Mouse (Mus musculus) retina, embryonic 14.5 days (tissue): ENCODE data around the gene 9930104L06Rik.

Source experiments
- DNase-seq: peaks from one replicate; pipeline ENCODE4 v3.0.0-alpha.2; 2015; ENCODE audit warnings: low spot score

9930104L06Rik gene

DNA sequence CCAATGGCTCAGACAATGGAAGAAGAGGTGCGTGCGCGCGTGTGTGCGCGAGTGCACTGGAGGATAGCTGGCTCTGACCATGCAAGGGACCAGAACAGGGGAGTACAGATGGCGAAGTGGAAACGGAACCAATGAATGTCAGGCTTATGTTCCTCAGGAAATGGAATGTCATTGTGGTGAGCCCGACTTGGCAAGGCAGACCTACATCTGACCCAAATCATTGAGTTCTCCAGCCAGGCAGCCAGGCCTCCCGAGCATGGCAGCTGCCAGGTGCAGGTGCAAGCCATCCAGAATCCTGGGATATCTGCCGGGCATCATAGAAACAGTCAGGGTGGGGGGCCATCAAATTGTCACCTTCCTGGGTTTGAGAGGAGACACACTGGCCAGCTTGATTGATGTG lies 24.1 kb downstream of the 9930104L06Rik start:
- DNase-seq, result no peak

- no peak for DNase-seq
These were observed 25.7 kb downstream of the 9930104L06Rik start for GRCm38 (mm10) chr4:124962576-124962975.

DNA sequence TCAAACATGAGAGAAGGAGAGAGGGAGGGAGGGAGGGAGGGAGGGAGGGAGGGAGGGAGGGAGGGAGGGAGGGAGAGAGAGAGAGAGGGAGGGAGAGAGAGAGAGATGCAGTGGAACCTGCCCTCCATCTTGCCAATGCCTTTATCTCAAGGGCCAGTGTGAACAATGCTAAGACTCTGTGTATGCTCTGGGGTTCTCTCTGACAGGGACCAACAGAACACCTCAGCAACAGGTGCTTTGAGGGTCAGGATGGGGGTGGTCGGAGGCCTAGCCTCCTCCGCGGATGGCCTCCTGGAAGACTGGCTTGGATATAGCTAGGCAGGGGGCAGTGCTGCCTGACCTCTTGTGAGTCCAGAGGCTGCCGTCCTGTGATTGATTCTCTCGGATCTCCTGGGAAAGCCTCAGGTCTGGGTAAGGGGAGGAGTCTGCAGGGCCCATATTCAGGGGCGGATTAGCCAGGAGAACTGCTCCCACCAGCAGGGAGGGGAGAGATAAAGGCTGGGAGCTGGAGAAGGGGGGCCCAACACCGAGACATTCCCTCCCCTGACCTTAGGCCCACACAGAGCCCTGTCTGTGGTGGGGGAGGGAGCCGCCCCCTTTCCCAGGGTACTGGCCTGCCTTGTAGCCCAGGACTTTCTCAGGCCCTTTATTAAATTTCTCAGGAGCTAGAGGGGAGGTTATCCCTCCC lies 28.2 kb downstream of the 9930104L06Rik start:
- peak; percentile 57 for DNase-seq

DNA sequence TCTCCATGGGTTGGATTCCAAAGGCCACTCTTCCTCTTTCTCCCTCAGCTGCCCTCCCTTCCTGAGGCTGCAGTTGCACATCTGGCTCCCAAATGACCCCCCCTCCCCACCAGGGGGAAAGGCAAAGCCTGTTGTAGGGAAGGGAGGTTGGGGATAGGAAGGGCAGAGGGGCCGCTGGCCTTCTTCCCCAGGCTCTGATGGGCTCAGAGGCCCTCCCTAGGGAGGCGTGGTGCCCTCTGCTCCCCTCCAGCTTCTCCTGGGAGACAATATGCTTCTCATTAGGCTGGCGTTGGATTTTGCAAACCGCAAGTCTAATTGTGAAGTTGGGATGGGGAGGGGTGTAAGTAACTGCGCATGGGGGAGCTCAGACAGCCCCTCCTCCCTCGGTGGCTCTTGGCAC lies 31.9 kb downstream of the 9930104L06Rik start:
- no peak for DNase-seq

DNA sequence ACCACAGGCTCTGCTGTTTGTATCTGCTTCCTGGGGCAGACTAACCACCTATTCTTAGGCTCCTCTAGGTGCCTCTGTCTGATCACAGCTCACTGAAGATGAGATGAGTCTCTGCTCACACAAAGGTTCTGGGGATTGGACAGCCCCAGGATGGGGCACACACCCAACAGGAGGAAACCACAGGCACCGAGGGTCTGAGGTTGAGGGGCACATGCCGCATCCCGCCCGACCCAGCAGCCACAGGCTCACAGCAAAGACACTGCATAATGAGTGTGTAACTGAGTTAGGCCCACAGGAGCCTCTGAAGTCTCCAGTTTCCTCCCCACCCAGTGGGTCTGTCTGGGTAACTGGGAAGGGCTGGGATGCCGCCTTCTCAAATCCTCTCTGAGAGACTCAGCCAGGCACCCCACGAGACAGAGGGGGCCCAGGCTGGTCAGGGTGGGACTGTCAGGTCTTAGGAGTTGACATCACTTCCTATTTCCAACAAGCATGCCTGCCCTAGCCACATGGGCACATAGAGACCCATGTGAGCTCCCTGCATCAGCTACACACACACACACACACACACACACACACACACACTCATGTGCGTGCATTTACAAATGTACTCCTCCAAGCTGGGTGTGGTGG lies 32.5 kb downstream of the 9930104L06Rik start:
- DNase-seq, result no peak

DNA sequence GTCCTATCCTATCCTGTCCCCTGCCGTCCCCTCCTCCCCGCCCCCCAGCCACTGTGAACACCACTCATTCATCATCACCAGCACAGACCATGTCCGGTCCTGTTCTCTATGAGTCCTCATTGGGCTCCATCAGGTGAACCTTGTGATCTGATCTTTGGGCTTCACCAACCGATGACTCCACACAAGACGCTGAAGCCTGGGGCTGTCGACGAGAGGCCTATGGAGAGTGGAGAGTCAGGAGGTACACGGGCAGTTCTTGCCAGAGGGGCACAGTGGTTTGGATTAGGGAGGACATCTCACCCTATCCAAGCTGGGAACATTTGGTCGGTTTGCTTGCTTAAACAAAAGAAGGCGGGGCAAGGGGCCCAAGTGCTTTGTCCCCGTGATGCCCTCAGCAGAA lies 33.3 kb downstream of the 9930104L06Rik start:
- no peak for DNase-seq

DNA sequence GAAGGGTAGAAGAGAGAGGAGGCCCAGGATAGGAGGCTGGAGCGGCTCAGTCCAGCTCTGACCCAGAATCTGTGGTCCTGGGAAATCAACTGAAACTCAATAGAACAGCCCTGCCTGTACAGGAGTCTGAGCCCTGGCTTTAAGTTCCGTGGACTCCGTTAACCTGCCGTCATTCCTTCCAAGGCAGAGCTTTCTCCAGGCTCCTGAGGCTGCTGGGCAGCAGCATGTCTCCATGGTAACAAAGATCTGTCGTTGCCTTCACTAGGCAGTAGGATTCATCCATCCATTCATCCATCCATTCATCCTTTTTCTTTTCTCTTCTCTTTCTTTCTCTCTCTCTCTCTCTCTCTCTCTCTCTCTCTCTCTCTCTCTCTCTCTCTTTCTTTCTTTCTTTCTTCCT lies 33.8 kb downstream of the 9930104L06Rik start:
- DNase-seq, result no peak

- no peak for DNase-seq
These were observed 34.2 kb downstream of the 9930104L06Rik start for GRCm38 (mm10) chr4:124971094-124971493.

DNA sequence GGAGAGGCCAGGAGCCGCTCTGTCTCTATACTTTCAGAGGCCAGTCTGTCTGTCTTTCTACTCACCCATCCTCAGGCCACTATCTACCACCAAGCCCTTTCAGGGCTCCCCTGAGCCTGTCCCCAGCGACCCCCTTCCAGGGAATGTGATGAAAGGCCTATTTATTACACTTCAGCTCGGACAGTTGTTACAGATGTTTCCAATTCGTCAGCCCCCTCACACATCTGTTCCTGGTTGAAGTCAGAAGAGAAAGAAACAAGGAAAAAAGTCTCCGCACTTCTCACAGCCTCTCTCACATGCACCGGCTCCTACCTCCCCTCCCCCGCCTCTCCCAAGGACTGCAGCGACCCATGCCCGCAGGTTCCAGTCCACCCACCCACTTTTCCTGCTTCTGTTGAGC lies 35.5 kb downstream of the 9930104L06Rik start:
- no peak for DNase-seq

GRCm38 (mm10) chr4:124973296-124973695 lies 36.4 kb downstream of the 9930104L06Rik start:
- no peak for DNase-seq

- DNase-seq, result no peak
These were observed 41.4 kb downstream of the 9930104L06Rik start for GRCm38 (mm10) chr4:124978201-124978600.

- DNase-seq, result peak; percentile 64
These were observed 47.2 kb downstream of the 9930104L06Rik start for GRCm38 (mm10) chr4:124983893-124984526.

DNA sequence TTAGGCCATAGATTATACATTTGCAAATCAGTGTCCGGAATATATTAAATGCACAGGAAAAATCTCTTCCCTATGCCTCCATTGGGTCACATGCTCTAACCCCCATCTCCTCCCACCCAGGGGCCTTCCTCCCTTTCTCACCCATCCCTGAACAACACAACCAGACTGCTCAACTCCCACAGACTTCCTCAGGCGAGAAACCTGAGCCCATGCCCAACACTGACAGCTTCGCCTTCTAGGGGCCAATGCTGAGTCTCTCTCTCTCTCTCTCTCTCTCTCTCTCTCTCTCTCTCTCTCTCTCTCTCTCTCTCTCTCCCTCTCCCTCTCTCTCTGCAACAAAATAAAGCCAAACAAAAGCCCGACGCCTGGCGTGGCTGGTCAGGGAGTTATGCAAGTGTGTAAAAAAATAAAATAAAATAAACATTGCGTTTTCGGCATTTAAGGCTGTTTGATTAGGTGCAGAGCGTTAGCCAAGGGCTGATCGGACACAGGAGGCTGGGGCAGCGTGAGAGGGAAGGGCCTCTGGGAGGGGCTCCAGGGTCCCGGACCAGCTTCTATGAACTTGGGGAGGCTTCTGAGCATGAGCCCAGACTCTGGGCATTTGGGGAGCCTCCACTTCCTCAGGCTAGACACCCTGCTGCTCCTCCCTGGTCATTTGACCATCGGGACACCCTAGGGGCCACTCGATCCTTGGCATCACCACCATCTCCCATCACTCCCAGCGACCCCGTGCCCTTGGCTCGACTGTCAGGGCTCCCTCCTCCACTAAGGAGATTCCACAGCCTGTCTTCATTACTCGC lies 48.2 kb downstream of the 9930104L06Rik start:
- DNase-seq, result no peak

- DNase-seq, result no peak
These were observed 49.1 kb downstream of the 9930104L06Rik start, which contains the start of gene Rspo1 for GRCm38 (mm10) chr4:124985671-124986602. Gene Rspo1, plus strand, starts transcription at chr4:124986430.

GRCm38 (mm10) chr4:124986739-124987710 lies 50.2 kb downstream of the 9930104L06Rik start:
- DNase-seq, result no peak

- DNase-seq, result no peak
These were observed 50.9 kb downstream of the 9930104L06Rik start for GRCm38 (mm10) chr4:124987711-124988097.

DNA sequence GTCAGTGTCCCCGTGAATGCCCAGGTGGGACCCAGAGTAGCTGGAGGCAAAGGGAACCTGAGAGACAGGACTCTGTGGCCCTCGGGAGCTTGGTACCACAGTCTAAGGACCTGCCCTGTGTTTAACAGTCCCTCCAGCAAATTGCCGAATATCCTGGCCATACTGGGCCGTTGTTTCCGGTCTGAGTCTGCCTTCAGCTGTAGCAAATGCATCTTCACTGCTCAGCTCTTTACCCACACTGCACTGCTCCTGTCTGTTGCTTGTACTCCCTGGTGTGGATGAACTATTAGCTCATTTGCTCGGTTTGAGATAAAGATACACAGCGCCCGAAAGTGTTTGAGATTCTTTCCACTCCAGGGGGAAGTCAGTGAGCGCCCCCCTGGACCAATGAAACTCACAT lies 51.5 kb downstream of the 9930104L06Rik start:
- DNase-seq, result no peak

GRCm38 (mm10) chr4:124989787-124990253 lies 53.0 kb downstream of the 9930104L06Rik start:
- DNase-seq, result no peak

- no peak for DNase-seq
These were observed 53.5 kb downstream of the 9930104L06Rik start for GRCm38 (mm10) chr4:124990325-124990724.
